Mouse (Mus musculus) forebrain, embryonic 16.5 days (tissue): Measurements from ENCODE around the gene Dop1b. TPM values are rescaled to one million over a fixed set of nuclear protein-coding genes. Genes with fewer than 3 reads are reported as not detected.

ENCODE experiments used
- ATAC-seq: fragments of 200-750 bp; cut with Nextera tagmentation; 2 replicates; pipeline ENCODE4 v1.8.0; 2017; ENCODE audit warnings: mild to moderate bottlenecking, moderate library complexity
- H3K27ac ChIP-seq: fragments of 300-500 bp; sonication (generic); 2 replicates; pipeline ENCODE4 v1.5.1; 2014; ENCODE audit warnings: low read length, control low read depth
- H3K27me3 ChIP-seq: fragments of 300-500 bp; sonication (generic); replicated peaks from 2 replicates; pipeline ENCODE4 v1.6.1; 2014; ENCODE audit warnings: low read length; ENCODE audit not compliant: control insufficient read depth, insufficient read depth
- H3K36me3 ChIP-seq: fragments of 300-500 bp; sonication (generic); 2 replicates; pipeline ENCODE4 v1.6.1; 2014; ENCODE audit not compliant: control insufficient read depth, insufficient read depth
- H3K4me1 ChIP-seq: fragments of 300-500 bp; sonication (generic); replicated peaks from 2 replicates; pipeline ENCODE4 v1.6.1; 2014; ENCODE audit warnings: low read length; ENCODE audit not compliant: control insufficient read depth, insufficient read depth
- H3K4me2 ChIP-seq: fragments of 300-500 bp; sonication (generic); 2 replicates; pipeline ENCODE4 v1.6.1; 2014; ENCODE audit warnings: mild to moderate bottlenecking, low read length, control low read depth
- H3K4me3 ChIP-seq: fragments of 300-500 bp; sonication (generic); replicated peaks from 2 replicates; pipeline ENCODE4 v1.5.1; 2014; ENCODE audit warnings: mild to moderate bottlenecking, low read length, control low read depth
- H3K9ac ChIP-seq: fragments of 300-500 bp; sonication (generic); replicated peaks from 2 replicates; pipeline ENCODE4 v1.6.1; 2014; ENCODE audit warnings: low read depth, low read length, control low read depth
- H3K9me3 ChIP-seq: fragments of 300-500 bp; sonication (generic); 2 replicates; pipeline ENCODE4 v1.6.1; 2016; ENCODE audit warnings: low read length; ENCODE audit not compliant: control insufficient read depth
- WGBS: fragments of 180-500 bp; shearing (Covaris S2); extraction: QIAGEN DNeasy Blood & Tissue Kit; methylation state at CpG from one replicate; pipeline ENCODE4 v1.1.7; 2014; 5-methylcytosine and 5-hydroxymethylcytosine counted together
- polyA plus RNA-seq: library from polyadenylated mRNA; unstranded; fragments of >200 nt; fragmentation: Nextera tagmentation; extraction: Ambion mirVana; gene quantifications from 2 replicates; pipeline ENCODE4 v1.2.1, GENCODE M21; 2015

Gene Dop1b
- polyA plus RNA-seq, 1 experiment from 2014 or later, result 43.3 TPM

DNA sequence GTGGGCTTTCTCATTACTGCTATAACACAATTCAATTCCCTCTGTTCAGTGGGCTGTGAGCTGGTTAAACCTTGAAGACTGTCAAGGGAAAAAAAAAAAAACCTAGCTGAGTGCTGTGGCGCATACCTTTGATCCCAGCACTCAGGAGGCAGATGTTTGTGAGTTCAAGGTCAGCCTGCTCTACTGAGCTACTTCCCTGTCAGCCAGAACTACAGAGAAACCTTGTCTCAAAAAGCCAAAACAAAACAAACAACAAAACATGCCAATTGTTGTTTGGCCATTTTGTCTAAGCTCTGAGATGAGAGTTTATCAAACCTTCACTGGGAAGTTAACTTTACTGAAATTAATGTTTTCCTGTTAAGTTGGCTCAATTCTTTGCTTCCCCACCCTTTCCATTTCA, 2.5 kb upstream of the Dop1b start:
- no peak for ATAC-seq
- WGBS, result 83% methylated on average over 1 of the region's 1 CpGs
- Histone ChIP-seq H3K36me3 (no peaks in the 10 kb centered on the region), H3K4me2 (no peak overlapping the region), H3K4me3 (no peak overlapping the region), H3K9me3 (no peaks in the 10 kb centered on the region), H3K4me1 (peaks cover 13% of the 10 kb centered on the region), H3K9ac (no peak overlapping the region), H3K27me3 (no peaks in the 10 kb centered on the region), H3K27ac (no peak overlapping the region)

DNA sequence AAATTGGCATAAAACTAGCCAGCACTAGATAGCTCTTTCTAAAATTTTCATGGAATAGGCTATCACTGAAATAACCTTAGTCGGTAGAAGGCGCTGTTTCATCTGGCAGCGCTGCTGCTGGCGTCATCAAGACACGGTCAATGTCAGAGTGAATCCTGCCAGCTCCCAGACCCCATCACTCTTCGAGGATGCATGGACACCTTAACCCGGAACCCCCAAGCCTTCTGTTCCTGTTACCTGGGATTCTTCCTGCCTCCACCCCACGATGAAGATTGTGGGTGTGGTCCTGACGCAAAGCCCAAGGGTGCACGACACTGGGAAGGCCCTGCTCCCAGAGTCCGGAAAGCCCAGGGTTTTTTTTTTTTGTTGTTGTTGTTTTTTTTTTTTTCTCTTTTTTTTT, 780 bp upstream of the Dop1b start:
- Histone ChIP-seq H3K4me1 (peaks cover 18% of the 10 kb centered on the region), H3K9ac (peak overlapping the region; percentile 10), H3K4me3 (peak overlapping the region; percentile 93), H3K36me3 (no peaks in the 10 kb centered on the region), H3K9me3 (no peaks in the 10 kb centered on the region), H3K4me2 (peak overlapping the region; percentile 79), H3K27me3 (no peaks in the 10 kb centered on the region), H3K27ac (0 out of 2 replicates have a peak overlapping the region, but pooled peaks have one; percentile 31)
- ATAC-seq, result peak; percentile 29
- WGBS, result 1% methylated on average over 11 of the region's 11 CpGs

DNA sequence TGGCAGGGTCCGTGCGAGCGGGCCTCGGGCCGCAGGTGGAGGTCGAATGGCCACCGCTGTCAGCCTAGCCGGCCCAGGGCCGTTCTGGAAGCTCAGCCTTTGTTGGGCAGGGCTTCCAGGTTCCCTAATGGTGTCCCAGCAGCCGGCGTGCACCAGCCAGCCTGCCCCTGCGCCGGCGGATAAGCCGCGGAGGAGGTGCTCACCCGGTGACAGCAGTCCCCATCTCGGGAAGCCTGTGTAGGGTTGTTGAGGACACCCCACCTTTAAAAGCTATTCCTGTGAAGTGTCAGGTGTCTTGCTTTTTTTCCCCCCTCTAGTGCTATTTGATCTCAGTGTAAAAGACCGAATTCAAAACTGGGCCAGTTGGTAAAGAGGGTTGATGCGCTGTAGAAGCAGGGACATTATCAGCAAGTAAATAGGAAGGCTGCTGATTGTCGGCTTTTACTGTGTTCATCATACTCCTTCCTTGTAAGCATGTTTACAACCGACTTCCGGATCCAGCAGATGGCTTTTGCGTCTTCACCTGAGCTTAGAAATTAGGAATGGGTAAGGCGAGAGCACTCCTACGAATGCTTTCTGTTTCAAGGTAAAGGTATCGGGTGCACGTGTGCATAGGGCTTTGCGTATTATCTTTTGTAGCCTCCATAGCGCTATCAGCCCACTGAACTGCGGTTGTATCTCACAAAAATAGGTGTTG, 633 bp downstream of the Dop1b start:
- H3K9ac ChIP-seq, result peak overlapping the region; percentile 88
- H3K27ac ChIP-seq, result peak overlapping the region; percentile 76
- WGBS, result 10% methylated on average over 31 of the region's 31 CpGs
- peaks cover 22% of the 10 kb centered on the region for H3K4me1 ChIP-seq
- ATAC-seq, result peak; percentile 60
- H3K36me3 ChIP-seq, result no peaks in the 10 kb centered on the region
- H3K4me2 ChIP-seq, result peak overlapping the region; percentile 79
- peak overlapping the region; percentile 93 for H3K4me3 ChIP-seq
- no peaks in the 10 kb centered on the region for H3K9me3 ChIP-seq
- H3K27me3 ChIP-seq, result no peaks in the 10 kb centered on the region

DNA sequence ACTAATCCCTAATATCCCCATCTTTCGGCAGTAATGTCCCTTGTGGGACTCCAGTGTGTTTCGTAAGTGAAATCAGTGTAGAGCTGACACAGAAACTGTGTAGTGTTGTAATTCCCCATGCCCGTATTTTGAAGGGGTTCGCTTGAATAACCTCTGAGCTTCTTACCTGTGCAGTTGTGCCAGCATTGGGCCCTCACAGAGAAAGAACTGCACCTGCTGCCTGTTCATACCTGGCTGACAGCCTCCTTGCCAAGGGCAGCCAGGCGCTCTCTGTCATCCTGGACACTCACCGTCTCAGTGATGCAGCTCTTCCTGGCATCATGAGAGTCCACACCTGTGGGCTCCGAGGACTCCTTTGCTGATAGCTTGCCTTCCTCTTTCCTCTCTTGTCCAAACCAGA, 1.3 kb downstream of the Dop1b start:
- Histone ChIP-seq H3K4me1 (peaks cover 22% of the 10 kb centered on the region), H3K9me3 (no peaks in the 10 kb centered on the region), H3K4me2 (peak overlapping the region; percentile 79), H3K36me3 (no peaks in the 10 kb centered on the region), H3K4me3 (peak overlapping the region; percentile 93), H3K9ac (peak overlapping the region; percentile 88), H3K27ac (no peak overlapping the region), H3K27me3 (no peaks in the 10 kb centered on the region)
- WGBS, result 79% methylated on average over 7 of the region's 7 CpGs
- no peak for ATAC-seq

DNA sequence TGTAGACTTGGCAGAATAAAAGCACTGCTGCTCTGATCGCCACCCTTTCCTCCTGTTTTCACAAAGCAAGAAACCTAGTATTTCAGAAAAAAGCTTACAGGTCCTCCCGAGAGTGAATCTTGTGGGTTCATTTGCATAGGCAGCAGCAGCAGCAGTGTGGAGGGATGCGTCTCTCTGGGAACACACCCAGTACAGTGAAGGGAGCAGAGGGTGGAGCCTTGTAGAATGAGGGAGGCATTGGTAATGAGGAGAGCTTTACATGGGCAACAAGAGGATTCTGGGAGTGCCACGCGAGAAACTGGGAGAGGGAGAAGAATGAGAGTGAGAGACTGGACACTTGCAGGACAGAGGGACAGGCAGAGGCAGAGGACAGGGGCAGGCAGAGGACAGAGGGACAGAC, 2.7 kb downstream of the Dop1b start:
- Histone ChIP-seq H3K36me3 (no peaks in the 10 kb centered on the region), H3K27me3 (no peaks in the 10 kb centered on the region), H3K4me1 (peaks cover 22% of the 10 kb centered on the region), H3K9me3 (no peaks in the 10 kb centered on the region), H3K27ac (no peak overlapping the region), H3K4me2 (no peak overlapping the region), H3K9ac (no peak overlapping the region), H3K4me3 (no peak overlapping the region)
- no peak for ATAC-seq
- 14% methylated on average over 5 of the region's 5 CpGs for WGBS

DNA sequence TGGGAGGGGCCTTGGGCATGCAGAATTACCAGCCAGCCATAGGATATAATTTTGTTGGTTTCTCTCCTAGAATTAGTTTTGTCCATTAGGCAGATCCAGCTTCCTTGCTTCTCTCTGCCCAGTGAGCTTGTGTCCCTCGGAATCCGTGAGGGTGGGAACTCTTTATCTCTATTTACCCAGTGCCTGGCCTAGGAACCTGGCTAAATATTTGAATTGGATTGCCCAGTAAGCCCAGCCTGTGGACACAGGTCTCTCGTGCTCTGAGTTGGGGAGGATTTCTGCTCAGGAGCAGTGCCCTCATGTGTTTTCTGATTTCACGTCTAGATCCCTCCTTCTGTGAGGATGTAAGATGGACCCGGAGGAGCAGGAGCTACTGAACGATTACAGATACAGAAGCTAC, 4.1 kb downstream of the Dop1b start:
- H3K36me3 ChIP-seq, result no peaks in the 10 kb centered on the region
- 91% methylated on average over 6 of the region's 6 CpGs for WGBS
- H3K4me1 ChIP-seq, result peaks cover 22% of the 10 kb centered on the region
- no peak overlapping the region for H3K4me2 ChIP-seq
- H3K9ac ChIP-seq, result no peak overlapping the region
- no peaks in the 10 kb centered on the region for H3K9me3 ChIP-seq
- H3K4me3 ChIP-seq, result no peak overlapping the region
- no peak for ATAC-seq
- H3K27ac ChIP-seq, result no peak overlapping the region
- no peaks in the 10 kb centered on the region for H3K27me3 ChIP-seq

DNA sequence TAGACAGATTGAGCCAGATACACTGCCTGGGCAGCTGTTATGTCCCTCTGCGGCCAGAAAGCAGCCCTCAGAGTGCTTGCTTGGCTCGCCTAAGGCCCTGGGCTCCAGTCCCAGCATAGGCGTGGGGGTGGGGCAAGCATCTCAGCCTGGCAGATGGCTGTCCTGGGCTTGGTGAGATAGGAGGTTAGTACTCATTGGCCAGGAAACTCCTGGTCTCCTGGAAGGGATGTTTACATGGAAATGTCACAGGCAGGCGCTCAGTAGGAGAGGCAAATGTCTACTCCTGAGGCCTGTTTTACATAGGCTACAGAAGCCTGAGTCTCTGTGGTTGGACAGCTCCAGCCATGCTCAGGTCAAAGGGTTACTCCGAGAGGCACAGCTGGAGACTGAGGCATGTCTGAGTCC, 5.6 kb downstream of the Dop1b start:
- ATAC-seq, result peak; percentile 54

DNA sequence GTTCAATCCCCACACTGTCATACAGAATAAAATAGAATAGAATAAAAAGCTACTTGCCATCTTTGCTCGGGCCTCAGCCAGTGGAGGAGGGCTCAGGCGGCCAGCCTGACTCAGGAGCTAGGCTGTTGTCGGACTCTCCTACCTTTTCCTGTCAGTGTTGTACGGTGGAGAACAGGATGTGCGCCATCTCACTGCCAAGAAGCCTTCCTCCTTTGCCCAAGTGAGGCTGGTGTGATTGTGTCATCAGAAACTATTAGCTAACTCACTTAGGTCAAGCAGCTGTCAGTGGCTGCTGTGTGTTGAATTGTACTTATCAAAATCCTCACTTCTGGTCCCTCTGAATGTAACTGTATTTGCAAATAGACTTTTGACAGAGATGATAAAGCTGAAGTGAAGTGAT, 10.1 kb downstream of the Dop1b start:
- Histone ChIP-seq H3K4me2 (no peak overlapping the region), H3K9me3 (no peaks in the 10 kb centered on the region), H3K27me3 (no peaks in the 10 kb centered on the region), H3K4me1 (peaks cover 4% of the 10 kb centered on the region; the same call in 1 of the 2 replicates), H3K36me3 (no peaks in the 10 kb centered on the region), H3K4me3 (no peak overlapping the region), H3K9ac (no peak overlapping the region), H3K27ac (no peak overlapping the region)
- no peak for ATAC-seq
- WGBS, result 89% methylated on average over 5 of the region's 5 CpGs

More for the DNA sequence above, 5.6 kb downstream of the Dop1b start:
- Histone ChIP-seq H3K4me2 (no peak overlapping the region), H3K4me3 (no peak overlapping the region), H3K27ac (no peak overlapping the region), H3K36me3 (no peaks in the 10 kb centered on the region), H3K4me1 (peaks cover 21% of the 10 kb centered on the region), H3K9me3 (no peaks in the 10 kb centered on the region), H3K27me3 (no peaks in the 10 kb centered on the region), H3K9ac (no peak overlapping the region)
- 19% methylated on average over 5 of the region's 5 CpGs for WGBS

DNA sequence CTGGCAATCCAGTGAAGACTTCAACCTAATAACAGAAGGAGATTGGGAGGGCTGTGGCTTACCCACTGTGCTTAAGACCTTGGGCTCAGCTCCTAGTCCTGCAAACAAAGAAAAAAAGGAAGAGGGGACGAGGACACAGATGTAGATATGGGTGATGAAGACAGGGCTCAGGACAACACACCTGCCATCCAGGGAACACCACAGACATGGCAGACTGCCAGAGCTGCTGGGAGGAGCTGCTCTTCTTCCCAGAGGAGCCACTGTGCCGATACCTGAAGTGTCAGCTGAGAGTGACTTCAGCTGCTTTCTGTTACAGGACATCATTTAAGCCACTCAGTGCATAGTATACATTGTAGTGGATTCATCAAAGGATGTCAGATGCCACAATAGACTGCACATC, 10.8 kb downstream of the Dop1b start:
- Histone ChIP-seq H3K9ac (no peak overlapping the region), H3K9me3 (no peaks in the 10 kb centered on the region), H3K4me2 (no peak overlapping the region), H3K4me1 (no peaks in the 10 kb centered on the region), H3K4me3 (no peak overlapping the region), H3K36me3 (no peaks in the 10 kb centered on the region), H3K27me3 (no peaks in the 10 kb centered on the region), H3K27ac (no peak overlapping the region)
- no peak for ATAC-seq
- 49% methylated on average over 2 of the region's 2 CpGs for WGBS
